Mouse (Mus musculus) thymus, postnatal 4 days (tissue): ENCODE results near the gene Vmn1r209.
"Not testable (repeated sequence)": the region's sequence is repeated elsewhere in the genome, so short reads cannot be mapped to it uniquely, and the experiment has no call there.

Source experiments
- DNase-seq: peaks from one replicate; pipeline ENCODE4 v3.0.0; 2021

Vmn1r209 gene

GRCm38 (mm10) chr13:22809582-22809981, at the start of gene Vmn1r209:
Gene Vmn1r209 (minus strand): TSS chr13:22809682.
- DNase-seq, result not testable (repeated sequence)

GRCm38 (mm10) chr13:22857461-22857860, 48.0 kb upstream of the Vmn1r209 start, which contains the start of gene Vmn1r211:
Gene Vmn1r211 (minus strand): TSS chr13:22857561.
- DNase-seq, result no peak

GRCm38 (mm10) chr13:22854760-22855159, 45.3 kb upstream of the Vmn1r209 start:
- no peak for DNase-seq

GRCm38 (mm10) chr13:22846798-22847197, 37.3 kb upstream of the Vmn1r209 start:
- no peak for DNase-seq

GRCm38 (mm10) chr13:22844304-22844703, 34.8 kb upstream of the Vmn1r209 start:
- DNase-seq, result not testable (repeated sequence)

GRCm38 (mm10) chr13:22831248-22831647, 21.8 kb upstream of the Vmn1r209 start, which contains the start of gene Vmn1r210:
Gene Vmn1r210 (minus strand): TSS chr13:22831348.
- DNase-seq, result no peak

- DNase-seq, result not testable (repeated sequence)
Observed at GRCm38 (mm10) chr13:22829395-22829794, 19.9 kb upstream of the Vmn1r209 start.

GRCm38 (mm10) chr13:22821601-22822000, 12.1 kb upstream of the Vmn1r209 start:
- not testable (repeated sequence) for DNase-seq

- DNase-seq, result not testable (repeated sequence)
Observed at GRCm38 (mm10) chr13:22788096-22788495, 21.4 kb downstream of the Vmn1r209 start.

GRCm38 (mm10) chr13:22784159-22784558, 25.3 kb downstream of the Vmn1r209 start:
- DNase-seq, result not testable (repeated sequence)

- not testable (repeated sequence) for DNase-seq
Observed at GRCm38 (mm10) chr13:22777300-22777699, 32.2 kb downstream of the Vmn1r209 start, which contains the start of gene Vmn1r208. Gene Vmn1r208 (minus strand): TSS chr13:22777400.

- DNase-seq, result not testable (repeated sequence)
Observed at GRCm38 (mm10) chr13:22771592-22771991, 37.9 kb downstream of the Vmn1r209 start.
